Mouse (Mus musculus) midbrain, embryonic 11.5 days (tissue): Measurements from ENCODE around the gene Psmd12. TPM values are rescaled to one million over a fixed set of nuclear protein-coding genes. Genes with fewer than 3 reads are reported as not detected.

Experiments
- ATAC-seq: fragments of 200-750 bp; cut with Nextera tagmentation; 2 replicates; pipeline ENCODE4 v1.8.0; 2017; ENCODE audit warnings: moderate TSS enrichment, moderate library complexity; ENCODE audit not compliant: low FRiP score
- DNase-seq: peaks from one replicate; pipeline ENCODE4 v3.0.0; 2015; ENCODE audit warnings: low spot score; ENCODE audit errors: missing footprints
- H3K27ac ChIP-seq: fragments of 300-500 bp; sonication (generic); 2 replicates; pipeline ENCODE4 v1.5.1; 2014; ENCODE audit warnings: low read depth, low read length
- H3K27me3 ChIP-seq: fragments of 300-500 bp; sonication (generic); 2 replicates; pipeline ENCODE4 v1.6.1; 2014; ENCODE audit warnings: mild to moderate bottlenecking, low read length, moderate library complexity, mixed read lengths; ENCODE audit not compliant: control insufficient read depth, insufficient read depth
- H3K36me3 ChIP-seq: fragments of 300-500 bp; sonication (generic); 2 replicates; pipeline ENCODE4 v1.6.1; 2014; ENCODE audit warnings: mild to moderate bottlenecking, low read length, moderate library complexity, mixed read lengths; ENCODE audit not compliant: control insufficient read depth, insufficient read depth
- H3K4me1 ChIP-seq: fragments of 300-500 bp; sonication (generic); 2 replicates; pipeline ENCODE4 v1.6.1; 2014; ENCODE audit warnings: low read length; ENCODE audit not compliant: control insufficient read depth, insufficient read depth
- H3K4me2 ChIP-seq: fragments of 300-500 bp; sonication (generic); 2 replicates; pipeline ENCODE4 v1.6.1; 2014; ENCODE audit warnings: mild to moderate bottlenecking, moderate library complexity
- H3K4me3 ChIP-seq: fragments of 300-500 bp; sonication (generic); 2 replicates; pipeline ENCODE4 v1.5.1; 2014; ENCODE audit warnings: low read depth, low read length
- H3K9ac ChIP-seq: fragments of 300-500 bp; sonication (generic); 2 replicates; pipeline ENCODE4 v1.6.1; 2014; ENCODE audit warnings: low read length
- H3K9me3 ChIP-seq: fragments of 300-500 bp; sonication (generic); 2 replicates; pipeline ENCODE4 v1.6.1; 2016; ENCODE audit warnings: low read length; ENCODE audit not compliant: control insufficient read depth
- WGBS: fragments of 180-500 bp; shearing (Covaris S2); extraction: QIAGEN DNeasy Blood & Tissue Kit; methylation state at CpG from one replicate; pipeline ENCODE4 v1.1.7; 2014; 5-methylcytosine and 5-hydroxymethylcytosine counted together
- polyA plus RNA-seq: library from polyadenylated mRNA; unstranded; fragments of >200 nt; fragmentation: Nextera tagmentation; extraction: Ambion mirVana; gene quantifications from 2 replicates; pipeline ENCODE4 v1.2.1, GENCODE M21; 2014

Psmd12 gene
- polyA plus RNA-seq, 1 experiment from 2014 or later: 232 TPM

- no peak for ATAC-seq
- 78% methylated on average over 5 of the region's 5 CpGs for WGBS
- Histone ChIP-seq H3K4me1 (no peaks in the 10 kb centered on the region), H3K4me3 (no peak overlapping the region), H3K27me3 (no peaks in the 10 kb centered on the region), H3K9ac (no peak overlapping the region), H3K36me3 (no peaks in the 10 kb centered on the region), H3K4me2 (no peak overlapping the region), H3K9me3 (no peaks in the 10 kb centered on the region), H3K27ac (no peak overlapping the region)
- no peak for DNase-seq
Measured at GRCm38 (mm10) chr11:107518645-107519429, 39.6 kb downstream of the Psmd12 start.

GRCm38 (mm10) chr11:107521153-107521552, 41.9 kb downstream of the Psmd12 start:
- Histone ChIP-seq H3K27ac (no peak overlapping the region), H3K4me1 (no peaks in the 10 kb centered on the region), H3K9ac (no peak overlapping the region), H3K4me2 (no peak overlapping the region), H3K36me3 (no peaks in the 10 kb centered on the region), H3K4me3 (no peak overlapping the region), H3K27me3 (no peaks in the 10 kb centered on the region), H3K9me3 (no peaks in the 10 kb centered on the region)
- 80% methylated on average over 1 of the region's 1 CpGs for WGBS
- no peak for ATAC-seq
- DNase-seq: no peak

GRCm38 (mm10) chr11:107524966-107525365, 45.7 kb downstream of the Psmd12 start:
- H3K4me3 ChIP-seq: no peak overlapping the region
- 83% methylated on average over 1 of the region's 1 CpGs for WGBS
- H3K36me3 ChIP-seq: no peaks in the 10 kb centered on the region
- ATAC-seq: no peak
- H3K27me3 ChIP-seq: no peaks in the 10 kb centered on the region
- H3K27ac ChIP-seq: no peak overlapping the region
- H3K9me3 ChIP-seq: no peaks in the 10 kb centered on the region
- DNase-seq: no peak
- no peak overlapping the region for H3K4me2 ChIP-seq
- no peak overlapping the region for H3K9ac ChIP-seq
- H3K4me1 ChIP-seq: peaks cover 2% of the 10 kb centered on the region; the same call in 1 of the 2 replicates

GRCm38 (mm10) chr11:107527632-107528031, 48.3 kb downstream of the Psmd12 start:
- Histone ChIP-seq H3K4me3 (no peak overlapping the region), H3K4me2 (no peak overlapping the region), H3K27ac (no peak overlapping the region), H3K36me3 (no peaks in the 10 kb centered on the region), H3K27me3 (no peaks in the 10 kb centered on the region), H3K9ac (no peak overlapping the region), H3K9me3 (no peaks in the 10 kb centered on the region), H3K4me1 (peaks cover 2% of the 10 kb centered on the region; the same call in 1 of the 2 replicates)
- DNase-seq: no peak
- ATAC-seq: no peak
- 32% methylated on average over 3 of the region's 3 CpGs for WGBS

- no peaks in the 10 kb centered on the region for H3K9me3 ChIP-seq
- H3K4me3 ChIP-seq: no peak overlapping the region
- H3K9ac ChIP-seq: no peak overlapping the region
- H3K4me2 ChIP-seq: no peak overlapping the region
- no peaks in the 10 kb centered on the region for H3K27me3 ChIP-seq
- H3K4me1 ChIP-seq: peaks cover 2% of the 10 kb centered on the region; the same call in 1 of the 2 replicates
- ATAC-seq: no peak
- no peaks in the 10 kb centered on the region for H3K36me3 ChIP-seq
- DNase-seq: no peak
- H3K27ac ChIP-seq: no peak overlapping the region
- WGBS: 43% methylated on average over 8 of the region's 8 CpGs
Measured at GRCm38 (mm10) chr11:107529320-107529719, 50.0 kb downstream of the Psmd12 start.

DNA sequence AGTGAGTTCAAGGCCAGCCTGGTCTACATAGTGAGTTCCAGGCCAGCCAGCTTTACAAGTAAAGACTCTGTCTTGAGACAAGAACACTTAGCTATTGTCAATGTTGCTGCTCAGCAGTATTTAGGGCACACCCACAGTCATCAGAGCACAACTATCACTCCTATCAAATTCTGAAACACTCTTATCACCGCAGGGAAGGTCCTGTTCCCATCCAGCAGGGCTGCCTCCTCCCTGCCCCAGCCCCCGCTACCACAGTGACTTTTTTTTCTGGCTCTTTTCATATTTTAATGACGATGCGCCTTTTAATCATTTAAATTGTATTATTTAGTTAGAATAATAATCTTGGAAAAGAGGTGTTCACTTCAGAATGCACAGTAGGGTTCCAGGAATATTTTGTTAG, 52.2 kb downstream of the Psmd12 start:
- Histone ChIP-seq H3K4me1 (peaks cover 2% of the 10 kb centered on the region; the same call in 1 of the 2 replicates), H3K27ac (no peak overlapping the region), H3K9ac (no peak overlapping the region), H3K4me2 (no peak overlapping the region), H3K36me3 (no peaks in the 10 kb centered on the region), H3K9me3 (no peaks in the 10 kb centered on the region), H3K27me3 (no peaks in the 10 kb centered on the region), H3K4me3 (no peak overlapping the region)
- no peak for ATAC-seq
- no peak for DNase-seq
- 77% methylated on average over 4 of the region's 4 CpGs for WGBS

DNA sequence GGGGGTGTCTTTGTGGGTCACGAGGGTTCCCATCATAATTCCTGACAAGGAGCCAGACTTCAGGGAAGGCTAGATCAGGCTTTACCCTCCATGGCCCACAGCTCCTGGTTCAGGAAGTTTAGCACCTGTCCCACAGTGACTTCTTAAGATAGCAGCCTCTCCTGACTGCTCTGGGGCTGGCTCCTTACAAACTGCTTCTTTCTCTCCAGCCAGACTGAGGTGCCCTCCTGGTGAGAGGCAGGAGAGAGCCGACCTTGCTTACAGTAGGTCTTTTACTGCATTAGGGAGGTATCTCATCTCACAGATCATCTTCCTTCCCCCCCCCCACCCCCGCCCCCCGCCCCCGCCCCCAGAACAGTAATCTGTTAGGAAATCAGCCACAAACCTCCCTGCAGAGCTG, 53.0 kb downstream of the Psmd12 start:
- H3K4me3 ChIP-seq: no peak overlapping the region
- no peak overlapping the region for H3K27ac ChIP-seq
- 43% methylated on average over 5 of the region's 5 CpGs for WGBS
- no peaks in the 10 kb centered on the region for H3K36me3 ChIP-seq
- no peak for ATAC-seq
- no peaks in the 10 kb centered on the region for H3K9me3 ChIP-seq
- peaks cover 2% of the 10 kb centered on the region; the same call in 1 of the 2 replicates for H3K4me1 ChIP-seq
- no peak overlapping the region for H3K9ac ChIP-seq
- H3K4me2 ChIP-seq: no peak overlapping the region
- no peaks in the 10 kb centered on the region for H3K27me3 ChIP-seq
- DNase-seq: no peak

DNA sequence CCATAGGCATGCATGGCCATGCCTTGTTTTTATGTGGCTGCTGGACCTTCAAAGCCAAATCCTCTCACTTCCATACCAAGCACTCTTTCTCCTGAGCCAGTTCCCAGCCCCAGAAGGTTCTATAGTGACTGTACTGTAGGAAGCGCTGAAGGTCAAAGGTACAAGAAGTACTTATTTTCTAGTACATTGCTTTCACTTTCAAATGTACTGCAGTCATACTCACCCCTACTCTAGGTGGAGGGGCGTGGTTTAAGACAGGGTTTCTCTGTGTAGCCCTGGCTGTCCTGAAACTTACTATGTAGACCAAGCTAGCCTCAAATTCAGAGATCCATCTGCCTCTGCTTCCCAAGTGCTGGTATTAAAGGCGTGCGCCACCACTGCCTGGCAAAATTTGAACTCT, 59.7 kb downstream of the Psmd12 start:
- Histone ChIP-seq H3K4me3 (no peak overlapping the region), H3K36me3 (no peaks in the 10 kb centered on the region), H3K9me3 (no peaks in the 10 kb centered on the region), H3K9ac (no peak overlapping the region), H3K27ac (no peak overlapping the region), H3K27me3 (no peaks in the 10 kb centered on the region), H3K4me1 (no peaks in the 10 kb centered on the region), H3K4me2 (no peak overlapping the region)
- 92% methylated on average over 4 of the region's 4 CpGs for WGBS
- ATAC-seq: no peak
- no peak for DNase-seq

DNA sequence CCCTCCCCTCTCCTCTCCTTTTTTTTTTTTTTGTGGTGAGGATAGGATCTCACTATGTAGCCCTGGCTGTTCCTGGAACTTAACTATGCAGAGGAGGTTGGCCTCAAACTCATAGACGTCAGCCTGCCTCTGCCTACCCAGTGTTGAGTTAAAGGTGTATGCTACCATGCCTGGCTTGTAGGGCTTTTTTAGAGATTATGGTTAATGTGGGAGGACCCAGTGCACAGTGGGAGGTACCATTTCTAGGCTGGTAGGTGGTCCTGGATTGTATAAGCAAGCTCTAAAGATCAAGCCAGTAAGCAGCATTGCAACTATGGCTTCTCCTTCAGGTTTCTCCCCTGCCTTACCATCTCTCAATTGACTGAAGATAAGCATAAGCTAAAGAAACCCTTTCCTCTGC, 61.1 kb downstream of the Psmd12 start:
- Histone ChIP-seq H3K4me3 (no peak overlapping the region), H3K36me3 (no peaks in the 10 kb centered on the region), H3K27ac (no peak overlapping the region), H3K4me1 (no peaks in the 10 kb centered on the region), H3K9me3 (no peaks in the 10 kb centered on the region), H3K27me3 (no peaks in the 10 kb centered on the region), H3K4me2 (no peak overlapping the region), H3K9ac (no peak overlapping the region)
- ATAC-seq (no peak), DNase-seq (no peak)
- WGBS: 59% methylated on average over 1 of the region's 1 CpGs
